Mouse (Mus musculus) midbrain, embryonic 14.5 days (tissue): ENCODE data around the gene Aknad1. TPM values are rescaled to one million over a fixed set of nuclear protein-coding genes. Genes with fewer than 3 reads are reported as not detected.

Experiments
- ATAC-seq: fragments of 200-750 bp; cut with Nextera tagmentation; 2 replicates; pipeline ENCODE4 v1.8.0; 2017; ENCODE audit warnings: moderate number of reproducible peaks, moderate library complexity; ENCODE audit not compliant: low FRiP score, low TSS enrichment
- DNase-seq: peaks from one replicate; pipeline ENCODE4 v3.0.0-alpha.2; 2015
- H3K27ac ChIP-seq: fragments of 300-500 bp; sonication (generic); replicated peaks from 2 replicates; pipeline ENCODE4 v1.5.1; 2014; ENCODE audit warnings: mild to moderate bottlenecking, low read depth, low read length, moderate library complexity
- H3K27me3 ChIP-seq: fragments of 300-500 bp; sonication (generic); 2 replicates; pipeline ENCODE4 v1.6.1; 2014; ENCODE audit warnings: low read length, control low read depth, mixed read lengths; ENCODE audit not compliant: control insufficient read depth, insufficient read depth
- H3K36me3 ChIP-seq: fragments of 300-500 bp; sonication (generic); 2 replicates; pipeline ENCODE4 v1.6.1; 2014; ENCODE audit warnings: low read length, control low read depth; ENCODE audit not compliant: control insufficient read depth, insufficient read depth
- H3K4me1 ChIP-seq: fragments of 300-500 bp; sonication (generic); 2 replicates; pipeline ENCODE4 v1.6.1; 2014; ENCODE audit warnings: mild to moderate bottlenecking, antibody characterized with exemption, low read length, control low read depth; ENCODE audit not compliant: control insufficient read depth, insufficient read depth
- H3K4me2 ChIP-seq: fragments of 300-500 bp; sonication (generic); 2 replicates; pipeline ENCODE4 v1.6.1; 2014; ENCODE audit warnings: mild to moderate bottlenecking, low read length, moderate library complexity
- H3K4me3 ChIP-seq: fragments of 300-500 bp; sonication (generic); replicated peaks from 2 replicates; pipeline ENCODE4 v1.5.1; 2014; ENCODE audit warnings: low read depth, low read length
- H3K9ac ChIP-seq: fragments of 300-500 bp; sonication (generic); replicated peaks from 2 replicates; pipeline ENCODE4 v1.6.1; 2014; ENCODE audit warnings: mild to moderate bottlenecking, low read length, moderate library complexity
- H3K9me3 ChIP-seq: fragments of 300-500 bp; sonication (generic); 2 replicates; pipeline ENCODE4 v1.6.1; 2016; ENCODE audit warnings: low read length, control low read depth, mixed read lengths; ENCODE audit not compliant: control insufficient read depth
- WGBS: fragments of 180-500 bp; shearing (Covaris S2); extraction: QIAGEN DNeasy Blood & Tissue Kit; methylation state at CpG from one replicate; pipeline ENCODE4 v1.1.7; 2014; 5-methylcytosine and 5-hydroxymethylcytosine counted together
- polyA plus RNA-seq: library from polyadenylated mRNA; unstranded; fragments of >200 nt; fragmentation: Nextera tagmentation; extraction: Ambion mirVana; gene quantifications from 2 replicates; pipeline ENCODE4 v1.2.1, GENCODE M21; 2014

Gene Aknad1
- not detected in 2 replicates for polyA plus RNA-seq

DNA sequence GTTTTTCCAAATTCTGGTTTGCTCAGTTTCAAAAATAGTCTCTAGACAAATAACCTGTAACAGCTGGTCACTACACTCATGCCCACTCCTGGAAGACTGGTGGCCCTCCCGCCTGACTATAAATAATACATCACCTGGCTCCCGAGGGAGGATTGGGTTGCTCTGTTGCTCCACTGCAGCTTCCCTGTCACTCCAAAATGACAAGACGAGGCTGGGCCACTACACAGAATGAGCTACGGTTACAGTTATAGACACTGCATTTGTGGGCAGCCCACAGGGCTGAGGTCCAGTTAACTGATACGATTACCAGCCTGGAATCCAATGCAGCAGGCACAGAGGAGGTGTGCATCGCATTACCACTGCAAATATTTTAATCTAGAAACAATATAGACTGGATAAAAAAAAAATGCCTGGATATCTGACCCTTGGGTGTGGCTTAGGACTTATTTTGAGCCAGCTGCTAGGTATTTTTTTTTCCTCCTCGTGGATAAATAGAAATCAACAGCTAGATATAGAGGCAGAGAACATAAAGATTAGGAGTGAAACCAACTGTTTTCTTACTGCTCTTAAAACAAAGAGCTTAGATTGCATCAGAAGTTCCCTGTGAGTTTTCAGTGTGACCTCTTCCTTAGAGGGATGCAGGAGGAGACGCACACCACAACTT, at the start of gene Aknad1:
Gene Aknad1 (plus strand): TSS at position 614 of the 664 bp plus-strand sequence.
- WGBS, result 65% methylated on average over 8 of the region's 8 CpGs
- DNase-seq, result peak; percentile 12

DNA sequence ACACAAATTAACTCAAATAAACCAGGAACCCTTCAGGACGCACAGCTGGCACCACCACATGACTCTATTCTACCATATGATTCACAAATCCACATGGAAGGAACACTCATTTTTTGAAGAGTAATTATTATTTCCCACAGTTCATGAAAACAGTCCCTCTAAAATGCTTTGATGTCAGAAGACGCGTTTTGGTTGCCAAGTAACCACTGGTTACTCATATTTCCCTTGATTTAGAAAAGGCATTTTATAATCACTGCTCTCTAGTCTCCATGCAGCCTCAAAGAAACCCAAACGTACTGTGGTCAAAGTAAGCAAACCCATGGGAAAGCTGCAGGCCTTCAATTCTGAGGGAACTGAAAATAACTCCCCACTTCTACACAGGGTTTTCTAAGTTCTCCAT, 49.5 kb upstream of the Aknad1 start:
- Histone ChIP-seq H3K4me2 (no peak overlapping the region), H3K4me1 (no peaks in the 10 kb centered on the region), H3K4me3 (no peak overlapping the region), H3K27ac (no peak overlapping the region), H3K9ac (no peak overlapping the region), H3K27me3 (no peaks in the 10 kb centered on the region), H3K36me3 (peaks cover 35% of the 10 kb centered on the region), H3K9me3 (no peaks in the 10 kb centered on the region)
- WGBS, result 82% methylated on average over 4 of the region's 4 CpGs
- no peak for ATAC-seq
- DNase-seq, result no peak

More for the DNA sequence above, at the start of gene Aknad1:
- Histone ChIP-seq H3K4me3 (no peak within 1 kb of the TSS), H3K27me3 (no peaks in the 10 kb centered on the region), H3K36me3 (no peaks in the 10 kb centered on the region), H3K9ac (no peak within 1 kb of the TSS), H3K9me3 (no peaks in the 10 kb centered on the region), H3K27ac (no peak within 1 kb of the TSS), H3K4me2 (no peak within 1 kb of the TSS), H3K4me1 (no peaks in the 10 kb centered on the region)
- ATAC-seq, result no peak

DNA sequence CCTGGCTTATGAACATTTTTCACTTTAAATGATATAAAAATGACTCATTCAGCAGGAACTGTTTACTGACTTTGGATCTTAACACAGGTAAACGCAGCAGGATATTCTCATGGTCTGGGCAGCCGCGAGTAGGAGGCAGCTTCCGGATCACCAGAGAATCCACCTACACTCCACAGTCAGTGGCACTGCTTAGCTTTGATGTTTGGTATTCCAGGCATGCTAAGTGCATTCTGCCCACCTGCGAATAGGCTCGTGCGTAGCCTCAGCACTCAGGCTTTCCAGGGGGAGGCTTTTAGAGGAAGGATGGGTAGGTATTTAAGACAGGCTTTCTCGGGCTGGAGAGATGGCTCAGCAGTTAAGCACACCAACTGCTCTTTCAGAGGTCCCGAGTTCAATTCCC, 45.1 kb upstream of the Aknad1 start:
- 94% methylated on average over 9 of the region's 9 CpGs for WGBS
- no peak overlapping the region for H3K27ac ChIP-seq
- H3K9me3 ChIP-seq, result no peaks in the 10 kb centered on the region
- no peaks in the 10 kb centered on the region for H3K4me1 ChIP-seq
- no peak overlapping the region for H3K4me2 ChIP-seq
- no peaks in the 10 kb centered on the region for H3K27me3 ChIP-seq
- peaks cover 45% of the 10 kb centered on the region for H3K36me3 ChIP-seq
- ATAC-seq, result no peak
- no peak overlapping the region for H3K9ac ChIP-seq
- H3K4me3 ChIP-seq, result no peak overlapping the region
- no peak for DNase-seq

DNA sequence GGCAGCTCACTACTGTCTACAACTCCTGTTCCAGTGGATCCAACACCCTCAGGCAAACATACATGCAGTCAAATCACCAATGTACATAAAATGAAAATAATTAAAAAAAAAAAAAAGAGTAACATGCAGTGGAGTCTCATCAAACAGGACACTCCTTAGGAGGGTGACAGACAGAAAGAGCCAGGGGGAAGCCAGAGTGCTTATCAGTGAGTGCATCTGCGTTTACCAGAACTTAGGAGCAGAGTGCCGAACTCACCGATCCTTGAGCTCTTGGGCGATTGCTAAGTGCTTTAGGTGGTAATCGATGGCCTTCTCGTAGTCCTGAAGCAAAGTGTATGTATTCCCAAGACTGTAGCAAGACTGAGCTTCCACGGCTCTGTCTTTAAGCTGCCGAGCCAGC, 40.8 kb upstream of the Aknad1 start:
- Histone ChIP-seq H3K9ac (no peak overlapping the region), H3K27ac (no peak overlapping the region), H3K4me3 (no peak overlapping the region), H3K9me3 (no peaks in the 10 kb centered on the region), H3K36me3 (peaks cover 59% of the 10 kb centered on the region), H3K4me2 (no peak overlapping the region), H3K4me1 (no peaks in the 10 kb centered on the region), H3K27me3 (no peaks in the 10 kb centered on the region)
- DNase-seq (no peak), ATAC-seq (no peak)
- WGBS, result 96% methylated on average over 8 of the region's 8 CpGs

DNA sequence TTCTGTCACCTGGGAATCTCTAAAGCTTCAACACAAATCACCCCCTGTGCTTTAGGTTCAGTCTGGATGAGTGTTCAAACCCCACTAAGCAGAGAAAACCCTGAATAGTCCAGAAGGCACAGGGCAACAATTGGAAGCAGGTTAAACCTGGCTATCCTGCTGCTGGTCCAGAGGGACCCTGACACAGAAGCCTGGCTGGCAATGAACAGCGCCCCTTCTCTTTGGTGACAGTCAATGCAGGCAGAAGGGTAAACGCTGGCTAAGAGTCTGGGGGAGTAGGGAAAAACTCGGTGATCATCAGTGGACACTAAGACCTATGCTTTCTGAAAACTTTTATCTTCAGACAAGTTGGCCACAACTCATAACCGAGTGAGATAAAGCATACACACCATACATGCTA, 39.7 kb upstream of the Aknad1 start:
- H3K4me3 ChIP-seq, result no peak overlapping the region
- no peaks in the 10 kb centered on the region for H3K4me1 ChIP-seq
- H3K9me3 ChIP-seq, result no peaks in the 10 kb centered on the region
- DNase-seq (no peak), ATAC-seq (no peak)
- no peaks in the 10 kb centered on the region for H3K27me3 ChIP-seq
- H3K4me2 ChIP-seq, result no peak overlapping the region
- no peak overlapping the region for H3K9ac ChIP-seq
- no peak overlapping the region for H3K27ac ChIP-seq
- peaks cover 52% of the 10 kb centered on the region for H3K36me3 ChIP-seq
- 93% methylated on average over 4 of the region's 4 CpGs for WGBS

DNA sequence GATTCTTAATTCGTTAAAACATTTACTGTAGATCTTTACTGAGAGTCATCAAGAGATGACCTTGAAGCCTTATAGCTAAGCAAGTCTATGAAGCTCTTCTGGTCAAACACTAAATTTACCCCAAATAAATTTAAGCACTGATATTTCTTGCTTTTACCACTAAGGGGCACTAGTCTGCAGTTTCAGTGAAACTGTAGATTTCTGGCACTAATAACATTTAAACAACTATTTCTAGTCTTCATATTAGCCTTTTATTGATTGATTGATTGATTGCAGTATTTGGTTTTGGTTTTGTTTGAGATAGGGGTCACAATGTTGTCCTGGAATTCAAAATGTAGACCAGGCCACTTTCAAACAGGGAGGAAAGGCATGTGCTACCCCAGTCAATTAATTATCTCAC, 38.2 kb upstream of the Aknad1 start:
- Histone ChIP-seq H3K4me3 (no peak overlapping the region), H3K36me3 (peaks cover 41% of the 10 kb centered on the region), H3K9ac (no peak overlapping the region), H3K27ac (no peak overlapping the region), H3K4me1 (no peaks in the 10 kb centered on the region), H3K4me2 (no peak overlapping the region), H3K27me3 (no peaks in the 10 kb centered on the region), H3K9me3 (no peaks in the 10 kb centered on the region)
- WGBS, result 89% methylated on average over 1 of the region's 1 CpGs
- DNase-seq (peak; percentile 72), ATAC-seq (no peak)

DNA sequence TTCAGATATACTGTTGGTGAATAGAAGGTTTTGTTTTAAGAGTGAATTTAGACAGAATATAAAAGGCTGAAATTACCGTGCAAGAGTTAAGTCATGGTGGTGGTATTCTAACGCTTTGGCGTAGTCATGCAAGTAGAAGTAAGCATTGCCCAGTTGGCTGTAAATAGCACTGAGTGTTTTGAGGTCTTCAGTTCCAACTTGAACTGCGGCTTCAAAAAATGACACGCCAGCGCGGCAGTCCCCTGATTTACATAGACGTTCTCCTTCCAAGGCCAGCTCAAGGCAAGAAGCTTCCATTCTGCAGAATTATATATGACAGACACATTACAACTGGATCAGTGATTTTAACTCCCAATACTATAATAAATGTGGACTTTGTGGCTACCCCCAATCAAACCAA, 36.7 kb upstream of the Aknad1 start:
- no peak for ATAC-seq
- 97% methylated on average over 8 of the region's 8 CpGs for WGBS
- no peaks in the 10 kb centered on the region for H3K9me3 ChIP-seq
- H3K27ac ChIP-seq, result no peak overlapping the region
- DNase-seq, result no peak
- no peaks in the 10 kb centered on the region for H3K27me3 ChIP-seq
- no peaks in the 10 kb centered on the region for H3K4me1 ChIP-seq
- H3K4me2 ChIP-seq, result no peak overlapping the region
- no peak overlapping the region for H3K9ac ChIP-seq
- H3K36me3 ChIP-seq, result peaks cover 28% of the 10 kb centered on the region
- no peak overlapping the region for H3K4me3 ChIP-seq

DNA sequence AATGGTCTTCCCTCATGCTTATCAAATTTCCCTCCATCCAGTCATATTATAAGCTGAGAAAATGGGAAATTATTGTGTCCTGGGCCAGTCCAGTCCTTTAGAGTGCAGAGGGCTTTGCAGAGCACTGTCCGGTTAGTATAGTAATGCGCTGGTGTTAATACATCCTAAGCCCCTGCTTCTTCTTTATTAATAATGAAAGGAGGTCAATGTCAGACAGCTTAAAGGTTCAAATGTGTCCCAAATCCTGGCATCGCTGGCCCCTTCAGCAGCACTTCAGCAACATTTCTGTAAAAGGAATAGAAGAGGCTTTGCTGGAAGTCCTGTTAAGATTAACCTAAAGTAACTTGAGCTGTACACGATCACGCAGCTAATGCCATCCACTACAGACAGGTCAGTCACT, 28.2 kb upstream of the Aknad1 start:
- no peak overlapping the region for H3K27ac ChIP-seq
- ATAC-seq, result no peak
- no peak overlapping the region for H3K4me3 ChIP-seq
- H3K36me3 ChIP-seq, result no peaks in the 10 kb centered on the region
- no peak overlapping the region for H3K9ac ChIP-seq
- 85% methylated on average over 5 of the region's 5 CpGs for WGBS
- no peaks in the 10 kb centered on the region for H3K9me3 ChIP-seq
- H3K4me2 ChIP-seq, result no peak overlapping the region
- H3K4me1 ChIP-seq, result no peaks in the 10 kb centered on the region
- no peak for DNase-seq
- H3K27me3 ChIP-seq, result no peaks in the 10 kb centered on the region

DNA sequence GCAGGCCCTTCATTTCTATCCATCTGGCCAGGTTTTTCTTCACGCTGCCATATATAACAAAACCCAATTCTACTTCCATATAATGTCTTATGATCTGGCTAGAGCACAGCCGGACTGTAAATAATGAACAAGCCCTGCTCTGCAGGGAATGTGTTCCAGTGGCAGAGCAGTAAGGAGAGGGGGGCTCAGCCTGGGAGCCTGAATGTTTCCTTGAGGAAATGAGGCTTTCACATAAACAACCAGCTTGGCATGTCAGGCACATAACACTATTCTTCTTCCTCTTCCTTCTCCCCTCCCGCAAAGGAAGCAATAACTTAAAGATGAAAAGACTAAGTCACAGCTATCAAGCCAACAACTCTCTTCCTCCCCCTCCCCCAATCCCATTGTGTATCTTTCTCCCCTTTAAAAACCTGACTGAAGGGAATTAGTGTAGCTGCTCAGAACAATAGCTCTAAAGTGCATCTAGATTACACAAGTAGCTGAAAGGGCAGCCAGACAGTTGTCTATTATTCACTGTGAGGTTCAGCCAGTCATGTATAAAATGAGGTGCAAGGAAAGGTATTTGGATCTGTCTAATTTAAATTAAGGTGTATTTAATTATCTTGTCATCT, 26.3 kb upstream of the Aknad1 start:
- Histone ChIP-seq H3K9me3 (no peaks in the 10 kb centered on the region), H3K36me3 (no peaks in the 10 kb centered on the region), H3K4me2 (no peak overlapping the region), H3K4me1 (no peaks in the 10 kb centered on the region), H3K4me3 (no peak overlapping the region), H3K27me3 (no peaks in the 10 kb centered on the region), H3K9ac (no peak overlapping the region), H3K27ac (peak overlapping the region; percentile 52)
- peak; percentile 33 for DNase-seq
- WGBS, result 41% methylated on average over 3 of the region's 3 CpGs
- ATAC-seq, result no peak
